Mouse (Mus musculus) CH12.LX (cell line): ENCODE results near the gene C77080. TPM values are rescaled to one million over a fixed set of nuclear protein-coding genes. Genes with fewer than 3 reads are reported as not detected.

Experiments
- DNase-seq: peaks from one replicate; pipeline ENCODE4 v3.0.0-alpha.2; 2013; ENCODE audit errors: extremely low read depth
- H3K27ac ChIP-seq: 2 replicates; pipeline ENCODE4 v1.5.1; 2012; ENCODE audit warnings: low read depth, mild to moderate bottlenecking, control low read depth, moderate library complexity; ENCODE audit not compliant: insufficient read depth
- H3K27me3 ChIP-seq: replicated peaks from 2 replicates; pipeline ENCODE3; 2012; ENCODE audit warnings: inconsistent platforms
- H3K36me3 ChIP-seq, 2 experiments: replicated peaks in 1 of 2; 2 replicates each; pipeline versions ENCODE3 to v1.6.1; 2012; ENCODE audit warnings: inconsistent platforms in 1 of 2, low read length in 1 of 2, mild to moderate bottlenecking in 1 of 2, mixed read lengths in 1 of 2, moderate library complexity in 1 of 2; ENCODE audit not compliant: control insufficient read depth in 1 of 2, insufficient read depth in 1 of 2
- H3K4me1 ChIP-seq, 2 experiments: 2 replicates each; pipeline ENCODE4 v1.6.1; 2012; ENCODE audit warnings: inconsistent platforms in 1 of 2, moderate library complexity in 1 of 2; ENCODE audit not compliant: insufficient read depth in 2 of 2, control insufficient read depth in 1 of 2
- H3K4me2 ChIP-seq: 2 replicates; pipeline ENCODE4 v1.6.1; 2012; ENCODE audit warnings: low read depth, mild to moderate bottlenecking, control low read depth; ENCODE audit not compliant: poor library complexity, insufficient read depth, severe bottlenecking
- H3K4me3 ChIP-seq, 3 experiments: fragments of 150-350 bp in 1 of 3; sonication (generic) in 1 of 3; replicated peaks in 1 of 3; 2 replicates each; pipeline versions ENCODE3 to v1.5.1; 2011 to 2012; ENCODE audit warnings: low read depth in 2 of 3, low read length in 2 of 3, mild to moderate bottlenecking in 2 of 3, moderate library complexity in 2 of 3, control low read depth in 1 of 3, improper control_type of control experiment in 1 of 3, inconsistent platforms in 1 of 3, mixed read lengths in 1 of 3; ENCODE audit not compliant: poor library complexity in 1 of 3
- H3K79me2 ChIP-seq: replicated peaks from 2 replicates; pipeline ENCODE4 v1.6.1; 2012; ENCODE audit warnings: mild to moderate bottlenecking, moderate library complexity; ENCODE audit not compliant: control insufficient read depth, poor library complexity, insufficient read depth, severe bottlenecking; ENCODE audit errors: extremely low read depth
- H3K9ac ChIP-seq: 2 replicates; pipeline ENCODE4 v1.6.1; 2012; ENCODE audit warnings: low read depth, mild to moderate bottlenecking, control low read depth, moderate library complexity; ENCODE audit not compliant: insufficient read depth
- H3K9me3 ChIP-seq: replicated peaks from 2 replicates; pipeline ENCODE3; 2012; ENCODE audit warnings: low read length, inconsistent platforms, mixed read lengths
- CHD1 ChIP-seq: IDR thresholded peaks from 2 replicates; pipeline ENCODE4 v1.6.1; 2012; ENCODE audit warnings: low read depth, low read length, improper control_type of control experiment, inconsistent platforms
- EP300 ChIP-seq: IDR thresholded peaks from 2 replicates; pipeline ENCODE4 v1.6.1; 2011; ENCODE audit warnings: low read length, improper control_type of control experiment
- ETS1 ChIP-seq: conservative IDR thresholded peaks from 2 replicates; pipeline ENCODE4 v1.6.1; 2012; ENCODE audit warnings: low read depth, mild to moderate bottlenecking, inconsistent platforms, low read length, improper control_type of control experiment, moderate library complexity
- JUN ChIP-seq: IDR thresholded peaks from 2 replicates; pipeline ENCODE4 v1.6.1; 2011; ENCODE audit warnings: low read depth, mild to moderate bottlenecking, low read length, improper control_type of control experiment, moderate library complexity; ENCODE audit not compliant: insufficient read depth
- JUND ChIP-seq: conservative IDR thresholded peaks from 2 replicates; pipeline ENCODE4 v1.6.1; 2011; ENCODE audit warnings: low read depth, low read length, improper control_type of control experiment
- KAT2A ChIP-seq: IDR thresholded peaks from 2 replicates; pipeline ENCODE4 v1.6.1; 2012; ENCODE audit warnings: low read length, improper control_type of control experiment, inconsistent platforms; ENCODE audit not compliant: insufficient replicate concordance
- MAFK ChIP-seq: IDR thresholded peaks from 2 replicates; pipeline ENCODE4 v1.6.1; 2011; ENCODE audit warnings: low read length, improper control_type of control experiment; ENCODE audit not compliant: insufficient replicate concordance
- MEF2A ChIP-seq: IDR thresholded peaks from 2 replicates; pipeline ENCODE4 v1.6.1; 2014; ENCODE audit warnings: low read depth, mild to moderate bottlenecking, inconsistent platforms, low read length, improper control_type of control experiment, borderline replicate concordance
- MYC ChIP-seq: IDR thresholded peaks from 2 replicates; pipeline ENCODE4 v1.6.1; 2011; ENCODE audit warnings: low read depth, mild to moderate bottlenecking, improper control_type of control experiment, low read length
- NRF1 ChIP-seq: IDR thresholded peaks from 2 replicates; pipeline ENCODE4 v1.6.1; 2014; ENCODE audit warnings: low read depth, mild to moderate bottlenecking, inconsistent platforms, low read length, improper control_type of control experiment, moderate library complexity
- PAX5 ChIP-seq: IDR thresholded peaks from 2 replicates; pipeline ENCODE4 v1.6.1; 2012; ENCODE audit warnings: low read length, inconsistent platforms, mixed read lengths
- POLR2A ChIP-seq: IDR thresholded peaks from 2 replicates; pipeline ENCODE4 v1.6.1; 2011; ENCODE audit warnings: low read depth, mild to moderate bottlenecking, improper control_type of control experiment, low read length
- RCOR1 ChIP-seq: conservative IDR thresholded peaks from 2 replicates; pipeline ENCODE4 v1.6.1; 2012; ENCODE audit warnings: low read depth, mild to moderate bottlenecking, inconsistent platforms, low read length, improper control_type of control experiment
- SMC3 ChIP-seq: IDR thresholded peaks from 2 replicates; pipeline ENCODE4 v1.6.1; 2011; ENCODE audit warnings: low read depth, low read length, improper control_type of control experiment
- TBP ChIP-seq: conservative IDR thresholded peaks from 2 replicates; pipeline ENCODE4 v1.6.1; 2011; ENCODE audit warnings: low read depth, low read length, improper control_type of control experiment
- TCF12 ChIP-seq: IDR thresholded peaks from 2 replicates; pipeline ENCODE4 v1.6.1; 2014; ENCODE audit warnings: low read depth, mild to moderate bottlenecking, inconsistent platforms, low read length, improper control_type of control experiment
- USF1 ChIP-seq: IDR thresholded peaks from 2 replicates; pipeline ENCODE4 v1.6.1; 2014; ENCODE audit warnings: low read depth, mild to moderate bottlenecking, inconsistent platforms, low read length, improper control_type of control experiment
- ZC3H11A ChIP-seq: IDR thresholded peaks from 2 replicates; pipeline ENCODE4 v1.6.1; 2012; ENCODE audit warnings: low read depth, mild to moderate bottlenecking, inconsistent platforms, low read length, improper control_type of control experiment
- dilution Hi-C: fragments of 300-500 bp; cut with MboI; formaldehyde crosslinking; loops from 2 replicates; pipeline ENCODE4 v1.14.3; 2020; ENCODE audit warnings: low sequenced_read_pairs; ENCODE audit not compliant: extremely low pct_unique_long_range_greater_than_20kb, extremely low pct_ligation_motif_present
- in situ Hi-C: fragments of 300-500 bp; cut with MboI; formaldehyde crosslinking; loops from 3 replicates; pipeline ENCODE4 v1.14.3; 2019; ENCODE audit warnings: low sequenced_read_pairs, low pct_ligation_motif_present, low pct_unique_long_range_greater_than_20kb, mixed read lengths
- polyA plus RNA-seq: library from polyadenylated mRNA; unstranded; fragments of >175 nt; gene quantifications from 2 replicates; pipeline ENCODE4 v1.2.1, GENCODE M21; 2012; ENCODE audit warnings: low read depth; ENCODE audit not compliant: insufficient read length
- total RNA-seq, 2 experiments: library from RNA; depleted of rRNA; stranded (reverse); fragments of 300-350 nt in 1 of 2; fragments of >200 nt in 1 of 2; gene quantifications; 2 replicates each; pipeline ENCODE4 v1.2.3; 2012 to 2014

Gene C77080
- total and polyA plus RNA-seq, 3 experiments = 0.38 to 1.1 TPM; not detected in 1

DNA sequence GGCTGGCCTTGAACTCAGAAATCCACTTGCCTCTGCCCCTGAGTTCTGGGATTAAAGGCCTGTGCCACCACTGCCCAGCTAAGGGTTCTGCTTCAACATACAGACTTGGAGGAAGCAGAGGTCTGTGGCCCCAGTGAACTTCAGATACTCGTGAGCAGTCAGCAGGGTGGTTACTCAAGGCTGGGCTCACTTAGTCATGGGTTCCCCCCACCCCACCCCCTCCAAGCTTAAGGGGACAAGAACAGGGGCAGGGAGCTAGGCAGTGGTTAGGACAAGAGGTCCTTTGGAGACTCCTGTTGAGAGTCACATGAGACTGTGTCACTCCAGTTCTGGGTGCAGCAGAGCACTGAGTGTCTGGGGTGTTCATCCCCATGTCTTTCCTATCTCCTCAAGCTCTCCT, 7.5 kb upstream of the C77080 start:
- Histone ChIP-seq H3K9me3 (no peaks in the 10 kb centered on the region), H3K27ac (no peak overlapping the region)
- TF ChIP-seq ETS1 = no peak
- TF ChIP-seq TCF12 = no peak
- no peak for TF ChIP-seq MAFK
- no peak for TF ChIP-seq SMC3
- no peak for TF ChIP-seq CHD1
- TF ChIP-seq ZC3H11A = no peak
- TF ChIP-seq MYC = no peak
- no peak for TF ChIP-seq POLR2A
- TF ChIP-seq MEF2A = no peak
- TF ChIP-seq, all 38 proteins: peak for 0
- H3K36me3 ChIP-seq = no peaks in the 10 kb centered on the region
- peaks cover 13 to 16% of the 10 kb centered on the region in 2 experiments for H3K4me1 ChIP-seq
- no peak for DNase-seq
- in situ Hi-C loops = no loop called here
- H3K79me2 ChIP-seq = no peaks in the 10 kb centered on the region
- no peaks in the 10 kb centered on the region for H3K27me3 ChIP-seq
- H3K9ac ChIP-seq = no peak overlapping the region
- dilution Hi-C loops = no loop called here
- no peak overlapping the region for H3K4me2 ChIP-seq
- no peak overlapping the region for H3K4me3 ChIP-seq

DNA sequence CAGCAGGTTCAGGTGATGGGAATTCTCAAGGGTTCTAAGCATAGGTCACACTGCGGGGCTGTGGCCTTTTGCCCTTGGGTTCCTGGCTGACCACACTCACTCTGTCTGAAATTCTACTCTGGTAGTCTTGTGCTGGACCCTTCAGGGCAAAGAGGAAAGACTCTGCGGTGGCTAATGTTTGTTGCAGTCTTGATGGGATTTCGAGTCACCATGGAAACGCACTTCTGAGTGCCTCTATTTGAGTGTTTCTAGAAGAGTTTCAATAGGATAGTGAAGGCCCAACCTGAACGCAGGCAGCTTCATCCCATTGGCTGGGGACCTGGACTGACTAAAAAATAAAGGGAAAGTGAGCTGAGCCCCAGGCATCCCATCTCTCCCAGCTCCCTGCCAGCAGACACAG, 5.6 kb upstream of the C77080 start:
- Histone ChIP-seq H3K27ac (no peak overlapping the region), H3K27me3 (no peaks in the 10 kb centered on the region), H3K4me2 (no peak overlapping the region), H3K79me2 (no peaks in the 10 kb centered on the region), H3K4me3 (no peak overlapping the region), H3K4me1 (peaks cover 21 to 26% of the 10 kb centered on the region in 2 experiments), H3K9ac (no peak overlapping the region), H3K36me3 (no peaks in the 10 kb centered on the region), H3K9me3 (no peaks in the 10 kb centered on the region)
- in situ Hi-C loops = no loop called here
- TF ChIP-seq JUN (no peak), TBP (no peak), PAX5 (no peak), MAFK (no peak), EP300 (no peak), JUND (no peak), RCOR1 (no peak), SMC3 (no peak), USF1 (no peak), KAT2A (no peak), NRF1 (no peak)
- dilution Hi-C loops = no loop called here
- no peak for DNase-seq
